Mouse (Mus musculus) layer of hippocampus, postnatal 10 days (tissue): Measurements from ENCODE around the gene Pus10. TPM values are rescaled to one million over a fixed set of nuclear protein-coding genes. Genes with fewer than 3 reads are reported as not detected.
A peak's percentile ranks its signal among the peaks of the same experiment; 100 is the strongest.
"Not testable (repeated sequence)": the region's sequence is repeated elsewhere in the genome, so short reads cannot be mapped to it uniquely, and the experiment has no call there.

Source experiments
- DNase-seq, 2 experiments: peaks; one replicate each; pipeline ENCODE4 v3.0.0; 2021; ENCODE audit warnings: low spot score in 2 of 2
- total RNA-seq, 2 experiments: library from RNA; stranded (reverse); gene quantifications; 2 replicates each; pipeline ENCODE4 v1.2.3; 2021

Pus10 gene
- total RNA-seq, 2 experiments from 2014 or later = 13.7 to 21.0 TPM

- no peak for DNase-seq
Measured at GRCm38 (mm10) chr11:23754329-23754728, 88.9 kb downstream of the Pus10 start.

- DNase-seq = no peak
Measured at GRCm38 (mm10) chr11:23758218-23758617, 92.7 kb downstream of the Pus10 start.

GRCm38 (mm10) chr11:23762635-23763034, 97.2 kb downstream of the Pus10 start:
- no peak for DNase-seq

- not testable (repeated sequence) for DNase-seq
Measured at GRCm38 (mm10) chr11:23767369-23767768, 101.9 kb downstream of the Pus10 start.

- no peak for DNase-seq
Measured at GRCm38 (mm10) chr11:23767928-23768327, 102.5 kb downstream of the Pus10 start.

- no peak for DNase-seq
Measured at GRCm38 (mm10) chr11:23769033-23769432, 103.6 kb downstream of the Pus10 start.

- DNase-seq = peak; percentile 17 to 20
Measured at GRCm38 (mm10) chr11:23769686-23770509, 104.4 kb downstream of the Pus10 start.

- DNase-seq = no peak
Measured at GRCm38 (mm10) chr11:23770510-23770759, 105.0 kb downstream of the Pus10 start.

GRCm38 (mm10) chr11:23770760-23771506, 105.5 kb downstream of the Pus10 start, which contains the start of gene Rel:
TSS of gene Rel (minus strand) at chr11:23770970.
- DNase-seq = peak; percentile 90 to 92

- no peak for DNase-seq
Measured at GRCm38 (mm10) chr11:23771507-23772097, 106.1 kb downstream of the Pus10 start.

- no peak for DNase-seq
Measured at GRCm38 (mm10) chr11:23772471-23772870, 107.0 kb downstream of the Pus10 start.

GRCm38 (mm10) chr11:23778787-23779201, 113.3 kb downstream of the Pus10 start:
- DNase-seq = no peak

GRCm38 (mm10) chr11:23782038-23782437, 116.6 kb downstream of the Pus10 start:
- no peak for DNase-seq

Other genes with a start within 250 kb of the Pus10 start
- gene Ahsa2, start 167.6 kb upstream of the Pus10 start, total RNA-seq = 10 to 100 TPM; 68.8 to 69.4 TPM
- 1 to 10 TPM in 1 of 2 experiments, under 1 TPM in 1; 0.25 to 1.2 TPM for gene 1700093K21Rik, start 144.5 kb upstream of the Pus10 start, total RNA-seq
- 10 to 100 TPM; 66.0 to 69.2 TPM for gene 0610010F05Rik, start 32.0 kb upstream of the Pus10 start, total RNA-seq
- gene Pex13, start 285 bp downstream of the Pus10 start, total RNA-seq = 10 to 100 TPM; 23.6 to 25.9 TPM
- 1 to 10 TPM; 3.1 to 4.1 TPM for gene Rel, start 105.3 kb downstream of the Pus10 start, total RNA-seq
- 10 to 100 TPM; 18.8 to 19.8 TPM for gene Papolg, start 229.6 kb downstream of the Pus10 start, total RNA-seq